ENCODE assay signal across 4 mouse cellular contexts in genomic region chr2:165510914-165511458, GRCm38 (mm10). TPM values are rescaled to one million over a fixed set of nuclear protein-coding genes. Genes with fewer than 3 reads are reported as not detected.
"Had no signal": no experiment of that assay in that cellular context is flagged by ENCODE, and none has a peak within 500 bp of the region (broad histone marks: within the 10 kb centered on the region; RNA-seq: fewer than 3 reads in every experiment).

No protein-coding gene starts in this region.

RNA-seq across cellular contexts. Expression of gene Slc2a10, which starts 7.4 kb away (rescaled TPM):
- total RNA-seq: megakaryocyte, adult 5-6 weeks; monocyte, adult 5-6 weeks; neutrophil, adult 5-6 weeks had no signal

RNA-seq across cellular contexts. Expression of gene Slc13a3, which starts 38.0 kb away (rescaled TPM):
- total RNA-seq: monocyte, adult 5-6 weeks; neutrophil, adult 5-6 weeks had no signal
- polyA plus RNA-seq: limb, embryonic 11.5 days had no signal
